Mouse (Mus musculus) G1E (cell line): ENCODE data around the gene Chst11. TPM values are rescaled to one million over a fixed set of nuclear protein-coding genes. Genes with fewer than 3 reads are reported as not detected.

ENCODE experiments used
- ATAC-seq: 2 replicates; pipeline ENCODE4 v1.8.0; 2016; ENCODE audit warnings: mild to moderate bottlenecking; ENCODE audit not compliant: insufficient number of reproducible peaks, poor library complexity, low FRiP score, severe bottlenecking; ENCODE audit errors: extremely low read depth
- DNase-seq: peaks from one replicate; pipeline ENCODE4 v3.0.0; 2012; ENCODE audit warnings: low spot score
- H3K27me3 ChIP-seq: 2 replicates; pipeline ENCODE4 v1.6.1; 2012; ENCODE audit warnings: mild to moderate bottlenecking, low read length, inconsistent platforms; ENCODE audit not compliant: insufficient read depth
- H3K36me3 ChIP-seq: replicated peaks from 2 replicates; pipeline ENCODE3; 2012; ENCODE audit warnings: mild to moderate bottlenecking, inconsistent platforms
- H3K4me1 ChIP-seq: 2 replicates; pipeline ENCODE4 v1.6.1; 2012; ENCODE audit warnings: low read depth, low read length, inconsistent platforms, mixed read lengths; ENCODE audit not compliant: insufficient read depth
- H3K4me3 ChIP-seq: 2 replicates; pipeline ENCODE4 v1.5.1; 2012; ENCODE audit warnings: low read depth, mild to moderate bottlenecking, inconsistent platforms, low read length, moderate library complexity, mixed read lengths
- H3K9me3 ChIP-seq: replicated peaks from 2 replicates; pipeline ENCODE4 v1.6.1; 2012; ENCODE audit warnings: inconsistent platforms
- CTCF ChIP-seq: IDR thresholded peaks from 2 replicates; pipeline ENCODE4 v1.5.1; 2012; ENCODE audit warnings: low read depth, low read length, inconsistent platforms, mixed read lengths
- GATA1 ChIP-seq: IDR thresholded peaks from 2 replicates; pipeline ENCODE4 v1.6.1; 2012; ENCODE audit warnings: borderline replicate concordance, low read length, inconsistent platforms, mixed read lengths
- GATA2 ChIP-seq: IDR thresholded peaks from 2 replicates; pipeline ENCODE4 v1.6.1; 2012; ENCODE audit warnings: low read depth, low read length, inconsistent platforms, borderline replicate concordance
- POLR2AphosphoS5 ChIP-seq: IDR thresholded peaks from 2 replicates; pipeline ENCODE4 v1.6.1; 2012; ENCODE audit warnings: low read depth, low read length, inconsistent platforms; ENCODE audit not compliant: insufficient replicate concordance
- TAL1 ChIP-seq: conservative IDR thresholded peaks from 2 replicates; pipeline ENCODE4 v1.6.1; 2012; ENCODE audit warnings: low read depth, low read length, inconsistent platforms, mixed read lengths
- polyA plus RNA-seq: library from polyadenylated mRNA; stranded (reverse); fragments of >175 nt; gene quantifications from 2 replicates; pipeline ENCODE4 v1.2.3, GENCODE M21; 2012
- total RNA-seq, 2 experiments: library from RNA; stranded (forward) in 1 of 2; stranded (reverse) in 1 of 2; fragments of 200-1000 nt in 1 of 2; fragments of >200 nt in 1 of 2; fragmentation: Nextera tagmentation in 1 of 2; gene quantifications; 2 replicates each; pipeline ENCODE4 v1.2.3; 2014 to 2017

Chst11 gene
- total and polyA plus RNA-seq, 3 experiments, result 15.6 to 44.6 (median 38.2) TPM

- H3K4me1 ChIP-seq, result peaks cover 30% of the 10 kb centered on the region
- no peaks in the 10 kb centered on the region for H3K27me3 ChIP-seq
- DNase-seq (no peak), ATAC-seq (no peak)
- TF ChIP-seq POLR2AphosphoS5 (no peak), TAL1 (no peak), GATA1 (no peak), CTCF (no peak), GATA2 (no peak)
- H3K4me3 ChIP-seq, result no peak overlapping the region
- no peaks in the 10 kb centered on the region for H3K9me3 ChIP-seq
- peaks cover 79% of the 10 kb centered on the region for H3K36me3 ChIP-seq
These were observed 121.0 kb downstream of the Chst11 start for GRCm38 (mm10) chr10:83106152-83106746.

GRCm38 (mm10) chr10:83107385-83107784, 122.1 kb downstream of the Chst11 start:
- TF ChIP-seq GATA2 (no peak), POLR2AphosphoS5 (no peak), CTCF (no peak), GATA1 (no peak), TAL1 (no peak)
- no peaks in the 10 kb centered on the region for H3K9me3 ChIP-seq
- no peaks in the 10 kb centered on the region for H3K27me3 ChIP-seq
- H3K36me3 ChIP-seq, result peaks cover 76% of the 10 kb centered on the region
- H3K4me3 ChIP-seq, result no peak overlapping the region
- peaks cover 36% of the 10 kb centered on the region for H3K4me1 ChIP-seq
- ATAC-seq (no peak), DNase-seq (no peak)

DNA sequence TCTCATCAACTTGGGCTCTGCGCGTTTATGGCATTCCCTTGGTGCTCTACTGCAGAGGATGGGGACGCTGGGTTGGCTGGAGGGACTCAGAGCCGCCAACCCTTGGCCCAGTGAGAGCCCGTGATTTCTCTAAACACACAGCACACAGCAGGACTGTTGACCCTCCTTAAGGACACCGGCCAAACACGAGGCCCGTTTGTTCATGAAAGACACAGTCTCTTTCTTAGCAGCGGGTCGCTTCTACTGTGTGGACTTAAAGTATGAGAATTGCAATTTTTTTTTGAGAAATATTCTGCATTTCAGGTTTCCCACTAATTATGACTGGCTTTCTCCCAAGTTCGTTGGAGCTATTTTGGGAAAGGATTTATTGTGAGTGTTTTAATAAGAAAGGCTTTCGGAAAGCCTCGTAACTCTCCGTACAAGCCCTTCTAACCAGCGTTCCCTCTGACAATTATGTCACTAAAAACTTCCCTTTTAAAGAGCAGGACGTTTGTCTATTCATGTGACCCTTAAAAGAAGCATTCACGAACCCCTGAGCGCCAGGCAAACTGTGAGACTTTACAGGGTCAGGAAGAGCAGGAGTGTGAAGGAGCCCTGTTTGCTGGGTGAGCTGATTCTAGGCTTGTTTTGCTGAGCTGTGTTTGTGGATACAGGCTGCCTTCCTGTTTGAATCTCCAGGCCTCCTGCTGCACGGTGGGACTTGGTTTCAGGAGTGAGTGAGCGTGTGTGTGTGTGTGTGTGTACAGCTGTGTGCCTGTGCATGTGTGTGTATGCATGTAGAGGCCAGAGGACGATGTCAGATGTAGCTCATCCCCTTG, 122.8 kb downstream of the Chst11 start:
- DNase-seq, result no peak
- ATAC-seq, result no peak
- H3K4me1 ChIP-seq, result peaks cover 40% of the 10 kb centered on the region
- H3K36me3 ChIP-seq, result peaks cover 77% of the 10 kb centered on the region
- no peak for TF ChIP-seq CTCF
- no peaks in the 10 kb centered on the region for H3K27me3 ChIP-seq
- H3K9me3 ChIP-seq, result no peaks in the 10 kb centered on the region
- no peak overlapping the region for H3K4me3 ChIP-seq

GRCm38 (mm10) chr10:83108946-83109345, 123.6 kb downstream of the Chst11 start:
- no peak for DNase-seq
- H3K36me3 ChIP-seq, result peaks cover 82% of the 10 kb centered on the region

GRCm38 (mm10) chr10:83111046-83111445, 125.7 kb downstream of the Chst11 start:
- Histone ChIP-seq H3K9me3 (no peaks in the 10 kb centered on the region), H3K36me3 (peaks cover 86% of the 10 kb centered on the region), H3K4me3 (no peak overlapping the region), H3K4me1 (peaks cover 26% of the 10 kb centered on the region), H3K27me3 (no peaks in the 10 kb centered on the region)
- DNase-seq (no peak), ATAC-seq (no peak)
- no peak for TF ChIP-seq TAL1
- TF ChIP-seq CTCF, result no peak
- TF ChIP-seq POLR2AphosphoS5, result no peak
- TF ChIP-seq GATA1, result no peak
- TF ChIP-seq GATA2, result no peak

More at GRCm38 (mm10) chr10:83108946-83109345, 123.6 kb downstream of the Chst11 start:
- Histone ChIP-seq H3K9me3 (no peaks in the 10 kb centered on the region), H3K27me3 (no peaks in the 10 kb centered on the region), H3K4me1 (peaks cover 38% of the 10 kb centered on the region), H3K4me3 (no peak overlapping the region)
- no peak for ATAC-seq
- no peak for TF ChIP-seq GATA1

- peaks cover 32% of the 10 kb centered on the region for H3K4me1 ChIP-seq
- no peak for TF ChIP-seq TAL1
- no peak for TF ChIP-seq CTCF
- no peak for TF ChIP-seq GATA1
- no peak for TF ChIP-seq POLR2AphosphoS5
- no peaks in the 10 kb centered on the region for H3K27me3 ChIP-seq
- ATAC-seq (no peak), DNase-seq (no peak)
- H3K4me3 ChIP-seq, result no peak overlapping the region
- H3K36me3 ChIP-seq, result peaks cover 87% of the 10 kb centered on the region
- H3K9me3 ChIP-seq, result no peaks in the 10 kb centered on the region
These were observed 127.0 kb downstream of the Chst11 start for GRCm38 (mm10) chr10:83112345-83112744.

DNA sequence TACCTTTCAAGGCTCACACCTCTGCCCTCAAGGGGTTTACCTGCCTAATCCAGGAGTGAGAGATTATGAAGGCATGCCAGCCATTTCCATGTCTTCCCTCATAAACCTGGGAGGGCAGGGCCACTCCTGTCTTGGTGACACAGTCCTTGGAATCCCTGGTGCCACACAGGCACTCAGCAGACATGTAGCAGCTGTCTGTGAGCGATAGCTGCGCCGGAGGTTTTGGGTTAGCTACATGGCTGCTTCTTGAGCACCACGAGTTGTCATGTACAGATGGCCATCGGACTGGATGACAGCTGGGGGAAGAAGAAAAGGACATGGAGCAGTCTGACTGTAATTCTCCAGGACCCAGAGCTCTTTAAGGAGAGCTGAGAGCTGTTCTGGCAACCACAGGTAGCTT, 129.3 kb downstream of the Chst11 start:
- Histone ChIP-seq H3K9me3 (no peaks in the 10 kb centered on the region), H3K36me3 (peaks cover 84% of the 10 kb centered on the region), H3K4me1 (peaks cover 39% of the 10 kb centered on the region), H3K4me3 (no peak overlapping the region), H3K27me3 (no peaks in the 10 kb centered on the region)
- ATAC-seq (no peak), DNase-seq (no peak)
- TF ChIP-seq GATA2, result no peak
